In genomic region chr3:35154266-35154665, GRCm38 (mm10) we compare ENCODE assay signal across 32 mouse cellular contexts.
A peak's percentile ranks its signal among the peaks of the same experiment; 100 is the strongest.
DNase-seq lines count a peak whose midpoint lies in the region; ATAC-seq and TF ChIP-seq lines count a peak whose summit lies in the region.
"Had no signal": no experiment of that assay in that cellular context is flagged by ENCODE, and none has a peak within 500 bp of the region (broad histone marks: within the 10 kb centered on the region; RNA-seq: fewer than 3 reads in every experiment).

No protein-coding gene starts in this region.

- H3K4me2 ChIP-seq in lung, embryonic 14.5 days: no peak overlapping the region
- H3K4me2 ChIP-seq: embryonic facial prominence, embryonic 12.5 days; embryonic facial prominence, embryonic 15.5 days; heart, embryonic 13.5 days; hindbrain, embryonic 14.5 days had no signal

- no peaks in the 10 kb centered on the region for H3K36me3 ChIP-seq in lung, embryonic 14.5 days (ENCODE audit: insufficient read depth)
- no peaks in the 10 kb centered on the region for H3K36me3 ChIP-seq in E14TG2a.4 (ENCODE audit: insufficient read depth, low read length)
- no peaks in the 10 kb centered on the region for H3K36me3 ChIP-seq in thymus, adult 2 months (ENCODE audit: control insufficient read depth, insufficient read depth, low read length)
- H3K36me3 ChIP-seq: embryonic facial prominence, embryonic 12.5 days; embryonic facial prominence, embryonic 15.5 days; G1E; heart, embryonic 10.5 days; heart, embryonic 13.5 days had no signal

- no peaks in the 10 kb centered on the region for H3K4me1 ChIP-seq in lung, embryonic 14.5 days (ENCODE audit: insufficient read depth)
- peaks cover 33% of the 10 kb centered on the region for H3K4me1 ChIP-seq in E14TG2a.4 (replicated peaks; ENCODE audit: low read depth, low read length)
- H3K4me1 ChIP-seq in thymus, adult 2 months (replicated peaks; ENCODE audit: control insufficient read depth, insufficient read depth, low read length): no peaks in the 10 kb centered on the region
- H3K4me1 ChIP-seq: embryonic facial prominence, embryonic 12.5 days; heart, embryonic 10.5 days; heart, embryonic 13.5 days had no signal

- no peak overlapping the region for H3K27ac ChIP-seq in lung, embryonic 14.5 days (ENCODE audit: low read depth)
- no peak overlapping the region for H3K27ac ChIP-seq in thymus, adult 2 months (ENCODE audit: control insufficient read depth, insufficient read depth, low read length)
- H3K27ac ChIP-seq: embryonic facial prominence, embryonic 12.5 days; embryonic facial prominence, embryonic 15.5 days; heart, adult 2 months; heart, embryonic 10.5 days; heart, embryonic 13.5 days; hindbrain, embryonic 14.5 days; hindbrain, postnatal 0 days had no signal

- no peaks in the 10 kb centered on the region for H3K9me3 ChIP-seq in lung, embryonic 14.5 days (ENCODE audit: low read depth, low read length)
- no peaks in the 10 kb centered on the region for H3K9me3 ChIP-seq in E14TG2a.4 (ENCODE audit: low read length)
- H3K9me3 ChIP-seq: embryonic facial prominence, embryonic 12.5 days; embryonic facial prominence, embryonic 15.5 days; heart, embryonic 10.5 days; heart, embryonic 13.5 days had no signal

- WGBS in lung, embryonic 14.5 days: 54% methylated on average over 6 of the region's 6 CpGs
- 75% methylated on average over 6 of the region's 6 CpGs for WGBS in thymus, adult 2 months

- no peaks in the 10 kb centered on the region for H3K27me3 ChIP-seq in lung, embryonic 14.5 days (ENCODE audit: insufficient read depth, low read length)
- 0 out of 2 replicates have a peak, but pooled peaks cover 4% of the 10 kb centered on the region for H3K27me3 ChIP-seq in E14TG2a.4 (ENCODE audit: insufficient read depth, low read length)
- no peaks in the 10 kb centered on the region for H3K27me3 ChIP-seq in thymus, adult 2 months (ENCODE audit: control insufficient read depth, insufficient read depth, low read length)
- H3K27me3 ChIP-seq: CH12.LX; embryonic facial prominence, embryonic 12.5 days; embryonic facial prominence, embryonic 15.5 days; heart, embryonic 13.5 days had no signal

- no peak for ATAC-seq in lung, embryonic 14.5 days (ENCODE audit: insufficient read depth)
- ATAC-seq: activated CD4-positive, CD25-positive, alpha-beta regulatory T cell, adult 4 months; forebrain, embryonic 14.5 days; forebrain, postnatal 0 days; hindbrain, postnatal 0 days; inflammation-experienced regulatory T-cells, adult 6 months; intestine, embryonic 16.5 days; Patski had no signal

- H3K9ac ChIP-seq in lung, embryonic 14.5 days: no peak overlapping the region
- H3K9ac ChIP-seq: embryonic facial prominence, embryonic 12.5 days; embryonic facial prominence, embryonic 15.5 days; forebrain, postnatal 0 days; heart, embryonic 13.5 days; hindbrain, embryonic 14.5 days had no signal

- no peak for TF ChIP-seq POLR2A in thymus, adult 2 months (IDR thresholded peaks at IDR 0.05; ENCODE audit: control insufficient read depth, extremely low read depth, insufficient read depth, low read length, poor library complexity)

- peak; percentile 27 for DNase-seq in lung, embryonic 14.5 days
- DNase-seq in lung, postnatal 4 days: no peak
- peak; percentile 48 for DNase-seq in ES-CJ7 (ENCODE audit: low read depth, low spot score)
- peak; percentile 6 for DNase-seq in forelimb bud, embryonic 11.5 days (ENCODE audit: low read depth, low spot score)
- DNase-seq in thymus, adult 2 months: no peak
- DNase-seq in gastrocnemius, adult 8-10 months (ENCODE audit: low spot score in 2 of 2): no peak
- DNase-seq: adrenal gland, adult 8-10 months; adrenal gland, postnatal 36 days; B cell, adult 2 months; cerebellum, adult 18-20 months; cerebellum, adult 9-11 months; cerebellum, postnatal 36 days; forebrain, postnatal 0 days; gastrocnemius, postnatal 10 days; gastrocnemius, postnatal 36 days; heart, adult 2 months; heart, postnatal 14 days; heart, postnatal 4 days had no signal

- no peak overlapping the region for H3K4me3 ChIP-seq in lung, embryonic 14.5 days (ENCODE audit: low read depth, low read length)
- H3K4me3 ChIP-seq in E14TG2a.4 (replicated peaks; ENCODE audit: low read length): 0 out of 2 replicates have a peak overlapping the region, but pooled peaks have one; percentile 1
- H3K4me3 ChIP-seq in thymus, adult 2 months (ENCODE audit: control insufficient read depth, insufficient read depth, low read length): no peak overlapping the region
- H3K4me3 ChIP-seq: embryonic facial prominence, embryonic 12.5 days; embryonic facial prominence, embryonic 15.5 days; heart, adult 2 months; heart, embryonic 10.5 days; heart, embryonic 13.5 days had no signal

- TF ChIP-seq CTCF in lung, embryonic 14.5 days (IDR thresholded peaks at IDR 0.05; ENCODE audit: low read depth): no peak
- TF ChIP-seq CTCF in E14TG2a.4 (conservative IDR thresholded peaks at IDR 0.05; ENCODE audit: low read length): no peak
- no peak for TF ChIP-seq CTCF in thymus, adult 2 months (IDR thresholded peaks at IDR 0.05; ENCODE audit: borderline replicate concordance, control insufficient read depth, extremely low read depth, insufficient read depth, low read length, poor library complexity)

Comparison
In these comparisons a context has a peak if more than half of its experiments do, and no peak if none do; other contexts are left out.
1. DNase-seq: peak in lung, embryonic 14.5 days (single experiment), ES-CJ7 (single experiment) and forelimb bud, embryonic 11.5 days (single experiment); none in lung, postnatal 4 days (0 of 2), thymus, adult 2 months (single experiment) and gastrocnemius, adult 8-10 months (0 of 2).